Mouse (Mus musculus): ENCODE data around the gene Bcl11b. TPM values are rescaled to one million over a fixed set of nuclear protein-coding genes. Genes with fewer than 3 reads are reported as not detected.

Bcl11b gene
- polyA plus RNA-seq, 1 experiment: not detected

DNA sequence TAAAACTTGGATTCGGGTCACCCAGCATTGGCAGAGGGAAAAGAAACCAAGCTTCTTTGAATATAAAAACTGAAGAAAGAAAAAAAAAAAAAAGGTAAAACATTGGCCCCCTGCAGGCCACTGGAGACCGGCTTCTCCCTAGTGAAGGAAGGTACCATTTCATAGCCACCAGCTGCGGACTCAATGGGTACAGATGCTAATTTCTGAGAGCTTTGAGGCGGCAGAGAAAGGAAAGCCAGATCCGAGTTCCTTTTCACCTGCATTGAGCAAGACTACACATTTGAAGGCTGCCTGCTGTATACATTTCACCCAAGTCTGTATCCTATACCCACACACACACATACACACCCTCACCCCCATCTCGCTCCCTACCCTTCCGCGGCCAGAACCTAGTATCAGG, 26.3 kb downstream of the Bcl11b start:
- no peak overlapping the region for H3K4me3 ChIP-seq (replicated peaks)
- TF ChIP-seq GATA1 (IDR thresholded peaks at IDR 0.05; ENCODE audit: low read length): no peak
- no peak for TF ChIP-seq TAL1 (IDR thresholded peaks at IDR 0.05; ENCODE audit: low read length)
- no peaks in the 10 kb centered on the region for H3K36me3 ChIP-seq (ENCODE audit: control insufficient read depth)
- H3K4me1 ChIP-seq (ENCODE audit: control insufficient read depth): no peaks in the 10 kb centered on the region
- H3K27me3 ChIP-seq (ENCODE audit: control insufficient read depth): peaks cover 59% of the 10 kb centered on the region
- H3K9me3 ChIP-seq (ENCODE audit: control insufficient read depth, low read length): no peaks in the 10 kb centered on the region

- TF ChIP-seq TAL1 (IDR thresholded peaks at IDR 0.05; ENCODE audit: low read length): no peak
- TF ChIP-seq GATA1 (IDR thresholded peaks at IDR 0.05; ENCODE audit: low read length): no peak
- H3K27me3 ChIP-seq (ENCODE audit: control insufficient read depth): peaks cover 59% of the 10 kb centered on the region
Observed at GRCm38 (mm10) chr12:107976571-107977001, 26.8 kb downstream of the Bcl11b start.

DNA sequence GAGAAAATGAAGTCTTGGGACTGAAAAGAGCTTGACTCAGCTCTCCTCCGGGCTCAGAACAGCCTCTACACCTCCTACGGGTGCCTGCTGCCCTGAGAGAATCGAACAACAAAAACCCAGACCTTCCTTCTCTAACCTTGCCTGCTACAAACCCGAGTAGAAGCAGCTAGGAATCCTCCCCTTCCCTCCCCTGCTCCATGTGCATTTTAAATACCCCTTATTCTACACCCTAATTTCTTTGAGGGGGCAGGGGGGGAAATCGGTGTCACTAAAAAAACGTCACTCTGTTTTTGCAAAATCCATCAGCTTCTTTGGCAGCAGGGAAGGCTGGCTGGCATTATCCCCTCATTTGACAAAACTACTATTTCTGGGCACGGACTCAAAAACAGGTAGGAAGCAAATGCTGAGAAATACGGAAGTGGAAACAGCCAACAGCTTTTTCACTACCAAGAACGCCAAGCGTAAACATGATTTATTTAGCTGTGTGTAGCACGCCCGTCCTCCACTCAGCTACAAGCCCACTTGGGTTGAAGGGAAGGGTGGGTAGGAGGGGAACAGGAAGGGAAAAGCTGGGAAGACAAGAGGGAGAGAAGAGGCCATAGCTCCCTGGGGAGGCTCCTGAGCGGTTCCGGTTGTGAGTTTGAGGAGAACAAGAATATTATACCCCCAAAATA, 27.4 kb downstream of the Bcl11b start:
- Histone ChIP-seq H3K9me3 (ENCODE audit: control insufficient read depth, low read length) (no peaks in the 10 kb centered on the region; the same call in 1 of the 2 replicates), H3K36me3 (ENCODE audit: control insufficient read depth) (no peaks in the 10 kb centered on the region), H3K4me1 (ENCODE audit: control insufficient read depth) (no peaks in the 10 kb centered on the region), H3K27me3 (ENCODE audit: control insufficient read depth) (peaks cover 55% of the 10 kb centered on the region), H3K4me3 (replicated peaks) (no peak overlapping the region)
- TF ChIP-seq GATA1 (IDR thresholded peaks at IDR 0.05; ENCODE audit: low read length) (no peak), TAL1 (IDR thresholded peaks at IDR 0.05; ENCODE audit: low read length) (no peak)

More at GRCm38 (mm10) chr12:107976571-107977001, 26.8 kb downstream of the Bcl11b start:
- Histone ChIP-seq H3K4me3 (replicated peaks) (no peak overlapping the region), H3K36me3 (ENCODE audit: control insufficient read depth) (no peaks in the 10 kb centered on the region), H3K9me3 (ENCODE audit: control insufficient read depth, low read length) (no peaks in the 10 kb centered on the region), H3K4me1 (ENCODE audit: control insufficient read depth) (no peaks in the 10 kb centered on the region)

- TF ChIP-seq TAL1 (IDR thresholded peaks at IDR 0.05; ENCODE audit: low read length) (no peak), GATA1 (IDR thresholded peaks at IDR 0.05; ENCODE audit: low read length) (no peak)
- Histone ChIP-seq H3K36me3 (ENCODE audit: control insufficient read depth) (no peaks in the 10 kb centered on the region), H3K4me1 (ENCODE audit: control insufficient read depth) (no peaks in the 10 kb centered on the region), H3K4me3 (replicated peaks) (no peak overlapping the region), H3K27me3 (ENCODE audit: control insufficient read depth) (peaks cover 50% of the 10 kb centered on the region), H3K9me3 (ENCODE audit: control insufficient read depth, low read length) (no peaks in the 10 kb centered on the region; the same call in 1 of the 2 replicates)
Observed at GRCm38 (mm10) chr12:107975479-107975896, 27.9 kb downstream of the Bcl11b start.

GRCm38 (mm10) chr12:107974504-107974903, 28.9 kb downstream of the Bcl11b start:
- Histone ChIP-seq H3K36me3 (ENCODE audit: control insufficient read depth) (no peaks in the 10 kb centered on the region), H3K4me3 (replicated peaks) (no peak overlapping the region), H3K4me1 (ENCODE audit: control insufficient read depth) (no peaks in the 10 kb centered on the region), H3K9me3 (ENCODE audit: control insufficient read depth, low read length) (peaks cover 6% of the 10 kb centered on the region; the same call in 1 of the 2 replicates), H3K27me3 (ENCODE audit: control insufficient read depth) (peaks cover 45% of the 10 kb centered on the region)
- no peak for TF ChIP-seq TAL1 (IDR thresholded peaks at IDR 0.05; ENCODE audit: low read length)
- no peak for TF ChIP-seq GATA1 (IDR thresholded peaks at IDR 0.05; ENCODE audit: low read length)

DNA sequence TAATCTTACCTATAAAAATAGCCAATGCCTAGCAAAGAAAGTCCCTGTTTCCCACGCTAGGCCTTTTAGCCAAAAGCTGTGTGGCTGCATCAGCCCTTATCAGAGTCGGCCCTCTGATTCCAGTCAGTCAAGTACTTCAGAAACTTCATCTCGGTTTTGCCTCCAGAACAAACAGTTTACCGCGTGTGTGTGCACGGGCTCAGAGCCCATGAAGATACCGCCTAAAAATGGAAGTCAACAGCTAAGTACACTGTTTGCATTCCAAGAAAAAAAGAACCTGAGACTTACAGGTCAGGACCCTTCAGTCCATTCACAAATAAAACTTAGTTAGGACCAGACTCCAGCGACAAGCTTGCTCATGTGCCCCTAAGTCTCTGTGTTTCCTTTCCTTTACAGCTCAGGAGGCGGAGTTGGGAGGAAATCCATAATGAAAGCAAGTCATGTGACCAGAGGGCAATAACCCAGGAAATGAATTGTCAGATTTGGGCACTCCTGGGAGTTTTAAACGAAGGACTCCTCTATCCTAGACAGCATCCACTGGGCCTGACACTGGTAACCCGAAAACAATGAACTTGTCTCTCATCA, 29.8 kb downstream of the Bcl11b start:
- peaks cover 6% of the 10 kb centered on the region; the same call in 1 of the 2 replicates for H3K9me3 ChIP-seq (ENCODE audit: control insufficient read depth, low read length)
- no peaks in the 10 kb centered on the region for H3K4me1 ChIP-seq (ENCODE audit: control insufficient read depth)
- peaks cover 37% of the 10 kb centered on the region for H3K27me3 ChIP-seq (ENCODE audit: control insufficient read depth)
- TF ChIP-seq TAL1 (IDR thresholded peaks at IDR 0.05; ENCODE audit: low read length) (no peak), GATA1 (IDR thresholded peaks at IDR 0.05; ENCODE audit: low read length) (no peak)
- H3K4me3 ChIP-seq (replicated peaks): no peak overlapping the region
- H3K36me3 ChIP-seq (ENCODE audit: control insufficient read depth): no peaks in the 10 kb centered on the region

GRCm38 (mm10) chr12:107971081-107971780, 32.2 kb downstream of the Bcl11b start:
- peaks cover 14% of the 10 kb centered on the region for H3K27me3 ChIP-seq (ENCODE audit: control insufficient read depth)
- H3K9me3 ChIP-seq (ENCODE audit: control insufficient read depth, low read length): peaks cover 7% of the 10 kb centered on the region; the same call in 1 of the 2 replicates
- TF ChIP-seq GATA1 (IDR thresholded peaks at IDR 0.05; ENCODE audit: low read length) (no peak), TAL1 (IDR thresholded peaks at IDR 0.05; ENCODE audit: low read length) (no peak)
- H3K4me3 ChIP-seq (replicated peaks): no peak overlapping the region
- no peaks in the 10 kb centered on the region for H3K36me3 ChIP-seq (ENCODE audit: control insufficient read depth)
- no peaks in the 10 kb centered on the region for H3K4me1 ChIP-seq (ENCODE audit: control insufficient read depth)

DNA sequence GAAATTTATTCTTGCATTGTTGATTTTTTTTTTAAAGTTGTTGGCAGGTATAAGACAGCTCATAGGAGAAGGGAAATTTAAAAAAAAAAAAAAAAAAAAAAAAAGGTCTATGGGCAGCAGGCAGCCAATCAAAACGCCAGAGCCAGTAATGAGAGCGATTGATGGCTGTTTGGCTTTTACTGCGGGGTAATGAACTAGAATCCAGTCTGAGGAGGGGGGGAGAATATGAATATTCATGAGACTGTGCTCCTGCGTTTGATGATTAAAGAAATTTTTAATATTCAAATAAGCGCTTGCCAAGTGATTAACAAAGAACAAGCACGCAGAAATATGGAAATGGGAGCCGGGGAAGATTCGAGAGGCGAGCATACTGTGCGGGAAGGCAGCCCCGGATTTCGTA, 32.8 kb downstream of the Bcl11b start:
- peaks cover 7% of the 10 kb centered on the region; the same call in 1 of the 2 replicates for H3K9me3 ChIP-seq (ENCODE audit: control insufficient read depth, low read length)
- H3K4me1 ChIP-seq (ENCODE audit: control insufficient read depth): no peaks in the 10 kb centered on the region
- peaks cover 8% of the 10 kb centered on the region; the same call in 1 of the 2 replicates for H3K27me3 ChIP-seq (ENCODE audit: control insufficient read depth)
- no peak for TF ChIP-seq TAL1 (IDR thresholded peaks at IDR 0.05; ENCODE audit: low read length)
- no peak for TF ChIP-seq GATA1 (IDR thresholded peaks at IDR 0.05; ENCODE audit: low read length)
- no peak overlapping the region for H3K4me3 ChIP-seq (replicated peaks)
- H3K36me3 ChIP-seq (ENCODE audit: control insufficient read depth): no peaks in the 10 kb centered on the region

DNA sequence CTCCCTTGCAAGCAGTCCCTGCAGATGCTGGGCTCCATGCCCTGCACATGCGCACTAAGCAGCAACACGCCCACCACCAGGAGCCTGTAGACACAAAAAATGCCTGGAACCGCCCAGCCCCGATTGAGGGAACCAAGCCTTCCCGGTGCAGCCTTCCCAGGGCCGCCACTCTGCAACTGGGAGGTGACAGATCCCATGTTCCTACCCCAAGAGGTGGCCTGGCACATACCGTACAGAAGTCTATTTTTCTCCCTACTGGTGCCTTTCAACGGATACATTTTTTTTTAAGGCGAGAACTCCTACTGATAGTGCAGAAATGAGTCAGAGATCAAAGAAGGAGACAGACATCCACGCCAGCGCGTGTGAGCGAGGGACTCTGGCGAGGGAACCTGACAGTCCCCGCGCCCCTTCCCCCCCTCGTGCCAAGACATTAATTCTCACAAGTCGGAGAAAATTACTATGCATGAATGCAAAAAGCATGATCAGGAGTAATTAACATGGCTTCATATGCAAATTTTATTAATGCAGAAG, 33.5 kb downstream of the Bcl11b start:
- H3K4me3 ChIP-seq (replicated peaks): no peak overlapping the region
- H3K27me3 ChIP-seq (ENCODE audit: control insufficient read depth): peaks cover 5% of the 10 kb centered on the region; the same call in 1 of the 2 replicates
- H3K9me3 ChIP-seq (ENCODE audit: control insufficient read depth, low read length): peaks cover 7% of the 10 kb centered on the region; the same call in 1 of the 2 replicates
- H3K36me3 ChIP-seq (ENCODE audit: control insufficient read depth): no peaks in the 10 kb centered on the region
- no peak for TF ChIP-seq GATA1 (IDR thresholded peaks at IDR 0.05; ENCODE audit: low read length)
- TF ChIP-seq TAL1 (IDR thresholded peaks at IDR 0.05; ENCODE audit: low read length): no peak
- H3K4me1 ChIP-seq (ENCODE audit: control insufficient read depth): no peaks in the 10 kb centered on the region
